Mouse (Mus musculus): ENCODE measurements around the gene Wdr53.

GRCm38 (mm10) chr16:32239428-32240312 is 7.4 kb upstream of the Wdr53 start:
- TF ChIP-seq GATA1 (IDR thresholded peaks at IDR 0.05; ENCODE audit: borderline replicate concordance, low read length) (no peak), FLI1 (IDR thresholded peaks at IDR 0.05; ENCODE audit: low read length) (no peak)
